Mouse (Mus musculus) gastrocnemius, adult 18-20 months (tissue): ENCODE data around the gene Hadhb. TPM values are rescaled to one million over a fixed set of nuclear protein-coding genes. Genes with fewer than 3 reads are reported as not detected.
A peak's percentile ranks its signal among the peaks of the same experiment; 100 is the strongest.

Experiments
- DNase-seq: peaks from one replicate; pipeline ENCODE4 v3.0.0; 2021; ENCODE audit warnings: low spot score
- total RNA-seq, 2 experiments: library from RNA; stranded (reverse); gene quantifications; 2 replicates each; pipeline ENCODE4 v1.2.3; 2021

Hadhb gene
- total RNA-seq, 2 experiments from 2014 or later = 403 to 518 TPM

DNA sequence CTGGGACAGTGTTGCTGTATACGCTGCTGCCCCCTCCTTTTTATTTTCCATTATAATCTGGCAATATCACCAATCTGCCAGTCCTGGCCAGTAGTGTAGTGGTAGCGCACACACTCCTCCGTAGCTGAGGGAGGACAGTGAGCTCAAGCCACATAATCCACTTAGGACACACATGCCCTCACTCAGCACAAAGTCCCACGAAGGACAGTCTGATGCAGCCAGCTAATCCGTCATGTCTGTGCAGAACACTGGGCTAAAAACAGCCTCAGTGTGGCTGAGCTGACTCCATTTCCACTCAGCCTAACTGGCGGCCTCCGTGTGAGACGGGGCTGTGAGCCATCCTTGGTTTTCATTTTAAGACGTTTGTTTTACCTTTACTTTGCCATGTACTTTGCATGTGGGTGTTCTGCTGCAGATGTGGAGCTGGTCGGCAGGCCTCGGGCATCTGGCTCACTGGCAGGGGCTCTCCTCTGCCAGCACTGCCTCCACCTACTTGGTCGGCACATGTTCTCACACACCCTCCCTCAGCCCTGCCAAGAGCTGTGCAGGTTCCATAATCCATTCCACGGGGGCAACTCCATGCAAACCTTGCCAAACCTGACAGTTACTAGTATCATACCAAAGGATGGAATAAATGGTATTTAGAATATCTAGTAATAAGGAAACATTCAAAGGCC, 27.0 kb upstream of the Hadhb start:
- no peak for DNase-seq

DNA sequence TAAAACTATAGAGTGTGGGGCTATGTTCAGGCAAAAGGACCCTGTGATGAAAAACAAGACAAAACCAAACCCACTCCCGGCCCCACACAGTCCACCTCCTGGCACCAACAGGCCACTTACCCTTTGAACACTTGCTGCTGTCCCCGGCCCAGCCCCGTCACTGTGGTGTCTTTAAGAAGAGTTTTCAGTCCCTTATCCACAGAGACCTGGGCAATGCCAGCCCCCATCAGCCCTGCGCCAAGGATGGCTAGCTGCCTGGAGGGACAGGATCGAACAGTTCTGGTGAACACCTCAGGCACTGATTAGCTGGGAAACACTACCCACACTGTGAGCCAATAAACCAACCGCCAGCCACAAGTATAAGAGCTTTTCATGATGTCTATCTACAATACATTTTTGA, 26.4 kb upstream of the Hadhb start:
- no peak for DNase-seq

DNA sequence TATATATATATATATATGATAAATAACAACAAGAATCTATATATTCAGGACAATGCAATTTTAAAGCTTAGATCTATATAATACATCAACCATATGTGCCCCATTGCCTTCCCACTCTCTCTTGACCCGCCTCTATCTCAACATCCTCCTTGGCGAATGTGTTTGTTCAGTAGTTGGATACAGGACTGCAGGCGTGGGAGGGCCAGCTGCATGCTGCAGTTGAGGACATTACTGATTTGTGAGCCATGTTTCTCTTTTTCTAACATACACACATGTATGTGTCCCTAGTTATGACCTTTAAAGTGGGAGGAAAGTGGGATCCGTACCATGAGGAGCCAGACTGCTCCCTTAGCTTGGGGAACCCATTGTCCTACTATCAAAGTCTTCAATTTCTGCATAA, 23.8 kb upstream of the Hadhb start:
- DNase-seq = no peak

DNA sequence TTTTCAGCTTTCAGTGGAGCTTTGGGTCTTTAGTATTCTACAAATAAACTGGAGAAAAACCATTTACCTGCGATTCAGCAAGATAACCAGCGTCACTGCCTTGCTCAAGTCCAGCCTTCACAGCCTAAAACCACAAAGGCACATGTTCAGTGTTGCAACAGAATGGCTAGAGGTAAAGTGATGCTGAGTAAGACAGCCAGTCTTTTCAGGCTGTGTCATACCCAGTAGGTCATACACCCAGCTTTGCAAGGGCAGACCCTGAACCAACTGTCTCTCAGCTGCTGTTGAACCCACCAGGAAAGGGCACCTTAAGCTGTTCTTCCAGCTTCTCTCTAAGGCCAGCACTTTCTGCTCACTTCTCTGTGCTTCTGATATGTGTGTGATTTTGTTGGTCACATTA, 22.9 kb upstream of the Hadhb start:
- DNase-seq = no peak

DNA sequence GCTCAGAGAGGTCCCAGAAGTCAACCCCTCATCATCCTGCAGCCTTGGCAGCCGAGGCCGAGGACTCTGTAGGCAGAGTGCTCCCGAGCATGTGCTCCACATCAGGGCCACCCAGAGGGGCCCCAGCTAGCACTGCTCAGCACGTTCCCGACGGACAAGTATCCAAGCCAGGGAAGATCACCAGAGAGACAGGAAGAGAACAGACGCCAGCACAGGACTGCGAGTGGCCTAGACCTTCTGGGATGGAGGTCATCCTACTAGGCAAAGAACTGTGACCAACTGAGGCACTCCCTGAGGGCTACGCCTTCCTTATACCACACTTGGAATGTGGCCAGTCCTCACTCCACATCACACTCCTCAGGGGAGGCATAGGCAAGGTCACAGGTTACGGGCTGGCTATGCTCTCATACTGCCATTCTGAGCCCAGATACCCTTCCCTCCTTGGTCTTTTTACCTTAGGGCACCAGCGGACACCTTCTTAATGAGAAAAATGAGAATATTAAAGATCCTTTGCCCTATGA, 19.3 kb upstream of the Hadhb start:
- no peak for DNase-seq

DNA sequence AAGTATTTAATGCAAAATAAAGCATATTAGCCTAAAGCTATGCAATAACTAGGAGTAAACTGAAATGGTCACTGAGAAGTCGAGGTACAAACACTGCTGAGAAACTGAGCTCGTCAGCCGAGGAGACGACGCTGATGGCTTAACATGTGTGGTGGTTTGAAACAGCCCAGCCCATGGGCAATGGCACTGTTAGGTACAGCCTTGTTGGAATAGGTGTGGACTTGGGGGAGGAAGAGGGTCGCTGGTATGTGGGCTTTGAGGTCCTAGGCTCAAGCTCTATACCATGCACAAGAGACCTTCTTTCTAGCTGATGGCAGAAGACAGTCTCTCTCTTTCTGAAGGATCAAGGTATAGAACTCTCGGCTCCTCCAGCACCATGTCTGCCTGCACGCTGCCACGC, 17.8 kb upstream of the Hadhb start:
- no peak for DNase-seq

DNA sequence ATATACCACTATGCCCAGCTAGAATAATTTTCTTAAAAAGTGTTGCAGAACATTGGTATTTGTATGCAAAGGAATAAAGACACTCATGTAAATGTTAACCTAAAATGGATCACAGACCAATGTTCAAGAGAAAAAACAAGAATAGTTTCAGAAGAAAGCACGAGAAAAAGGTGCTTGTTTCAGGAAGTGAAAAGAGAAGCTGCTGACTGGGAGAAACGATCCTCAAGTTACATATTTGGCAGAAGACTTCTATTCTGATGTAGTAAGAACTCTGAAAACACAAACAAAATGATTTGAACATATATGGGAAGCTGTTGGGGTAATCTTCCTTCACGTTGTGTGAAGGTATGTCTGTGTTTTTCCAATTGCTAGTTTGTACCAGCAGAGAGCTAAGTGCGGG, 16.9 kb upstream of the Hadhb start:
- no peak for DNase-seq

DNA sequence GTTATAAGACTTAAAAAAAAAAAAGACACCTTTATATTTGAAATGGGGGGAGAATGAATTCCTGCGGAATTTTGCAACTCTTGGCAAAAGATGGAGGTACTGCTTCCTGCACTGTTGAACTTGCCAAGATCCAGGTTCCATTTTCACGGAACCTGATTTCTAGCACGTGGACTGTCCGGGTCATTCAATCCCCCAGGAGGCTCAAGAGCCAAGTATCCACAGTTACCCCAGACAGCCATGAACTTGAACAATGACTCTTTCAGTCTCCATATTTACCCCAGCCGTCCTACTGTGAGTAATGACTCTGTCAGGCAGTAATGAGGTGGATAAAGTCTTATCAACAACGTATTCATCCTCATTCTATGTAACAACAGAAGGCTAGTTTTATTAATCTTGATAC, 8.5 kb upstream of the Hadhb start:
- no peak for DNase-seq

DNA sequence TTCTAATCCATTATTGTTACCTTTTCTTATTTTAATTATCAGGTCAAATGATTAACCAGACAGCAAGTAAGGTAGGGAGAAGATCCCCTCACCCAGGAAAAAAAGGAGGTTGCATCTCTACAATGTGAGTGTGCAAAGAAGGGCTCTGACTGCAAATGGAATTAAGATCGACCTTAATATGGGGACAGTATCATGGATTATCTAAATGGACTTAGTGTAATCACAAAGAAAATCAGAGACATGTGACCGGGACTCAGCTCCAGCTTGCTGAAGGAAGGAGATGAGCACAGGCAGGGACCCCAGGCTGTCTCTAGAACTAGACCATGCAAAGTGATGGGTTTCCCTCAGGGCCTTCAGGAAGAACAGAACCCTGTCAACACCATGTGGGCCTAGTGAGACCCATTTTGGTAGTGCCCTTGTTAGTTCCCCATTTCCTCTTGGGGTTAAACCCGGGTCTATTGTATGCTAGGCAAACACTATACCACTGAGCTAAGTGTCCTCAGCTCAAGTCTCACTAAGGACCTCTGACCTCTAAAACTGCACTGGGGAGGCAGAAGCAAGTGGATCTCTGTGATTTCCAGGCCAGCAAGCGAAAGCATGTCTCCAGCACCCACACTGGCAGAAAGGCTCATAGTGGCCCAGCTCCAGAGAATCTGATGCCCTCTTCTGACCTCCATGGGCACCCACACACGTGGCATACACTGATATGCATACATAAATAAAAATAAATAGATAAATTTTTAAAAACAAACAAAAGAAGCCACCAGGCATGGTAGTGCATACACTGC, 6.7 kb upstream of the Hadhb start:
- DNase-seq = no peak

DNA sequence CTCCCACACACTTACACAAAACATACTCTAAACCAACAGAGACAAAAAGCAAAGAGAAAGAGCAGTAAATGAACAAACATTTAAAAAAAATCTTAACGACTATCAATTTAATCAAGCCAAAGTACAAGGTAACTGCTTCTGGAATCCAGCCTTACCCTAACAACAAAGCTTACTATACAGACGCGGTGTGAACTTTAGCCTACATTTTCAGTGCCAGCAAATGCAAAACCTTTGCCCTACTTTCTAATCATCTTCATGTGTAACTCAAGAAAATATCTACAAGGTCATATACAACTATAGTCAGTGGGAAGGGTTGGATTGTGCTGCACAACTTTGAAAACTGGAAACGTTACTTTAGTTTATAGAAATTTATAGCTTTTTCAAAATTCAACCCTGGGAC, 3.0 kb upstream of the Hadhb start:
- no peak for DNase-seq

DNA sequence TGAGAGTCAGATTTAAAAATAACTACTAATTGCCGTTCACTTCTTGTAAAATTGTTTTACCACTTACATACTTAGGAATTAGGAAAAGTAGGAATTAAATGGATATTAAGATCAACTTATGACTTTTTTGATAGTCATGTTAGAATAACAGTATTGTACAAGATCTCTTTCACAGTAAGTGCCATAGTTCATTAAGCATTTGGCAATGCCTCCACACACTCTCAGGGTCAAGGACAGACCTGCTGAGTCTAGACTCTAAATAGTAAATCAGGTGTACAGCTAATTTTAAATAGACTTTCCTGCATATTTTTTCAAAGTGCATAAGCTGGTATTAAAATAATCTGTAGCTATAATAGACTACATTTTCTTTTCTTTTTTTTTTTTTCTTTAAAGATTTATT, 2.6 kb upstream of the Hadhb start:
- DNase-seq = no peak

DNA sequence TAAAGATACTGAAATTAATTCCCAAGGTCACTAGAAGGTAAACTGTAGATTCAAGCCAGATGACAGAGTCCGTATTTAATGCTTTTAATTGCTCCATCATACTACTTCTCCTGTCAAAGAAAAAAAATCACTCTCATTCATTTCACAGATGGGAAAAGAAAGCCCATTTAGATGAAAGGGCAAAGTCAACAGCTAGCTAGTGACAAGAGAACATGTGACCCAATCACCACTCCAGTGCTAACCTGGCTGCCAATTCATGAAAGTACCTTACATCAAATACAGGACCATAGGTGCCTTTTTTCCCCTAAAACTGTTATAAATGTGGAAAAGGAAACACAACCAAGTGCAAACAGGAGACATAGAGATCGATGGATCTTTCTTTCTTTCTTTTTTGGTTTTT, 1.8 kb upstream of the Hadhb start:
- DNase-seq = no peak

DNA sequence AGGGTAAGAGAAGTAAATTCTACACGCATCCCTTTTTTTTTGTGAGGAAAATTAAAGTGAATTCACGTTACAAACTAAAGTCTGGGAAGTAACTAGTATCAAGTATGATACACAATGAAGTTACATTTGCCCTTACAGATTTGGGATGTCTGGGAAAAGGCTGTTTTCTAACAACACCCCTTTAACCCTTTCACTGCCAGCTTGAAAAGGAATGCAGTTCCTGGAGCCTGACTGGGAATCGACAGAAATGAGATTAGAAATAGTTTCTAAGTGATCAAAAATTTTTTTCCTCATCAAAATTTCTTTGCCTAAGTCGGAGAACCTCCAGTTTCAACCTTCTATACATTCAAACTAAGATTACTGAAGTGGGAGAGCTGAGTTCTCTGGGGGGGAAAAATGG, 1.0 kb upstream of the Hadhb start:
- DNase-seq = no peak

DNA sequence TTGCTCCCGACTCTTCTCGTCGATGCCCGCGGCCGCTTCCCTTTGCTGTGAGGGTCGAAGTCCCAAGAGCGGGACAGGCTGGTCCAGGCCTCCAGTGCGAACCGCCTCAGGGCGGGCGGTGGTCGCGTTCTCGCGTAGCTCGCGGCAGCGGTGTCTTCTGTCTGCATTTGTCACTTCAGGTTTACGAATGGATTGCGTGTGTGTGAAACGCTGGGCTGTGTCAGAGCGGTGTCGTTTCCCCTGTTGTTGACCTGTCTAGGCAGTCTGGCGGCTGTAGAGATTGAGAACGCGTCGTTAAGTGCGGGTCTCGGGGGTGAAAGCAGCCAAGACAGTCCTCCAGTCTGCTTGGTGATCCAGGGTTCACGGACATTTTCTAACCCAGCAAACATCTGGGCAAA, 346 bp downstream of the Hadhb start:
- DNase-seq = no peak

DNA sequence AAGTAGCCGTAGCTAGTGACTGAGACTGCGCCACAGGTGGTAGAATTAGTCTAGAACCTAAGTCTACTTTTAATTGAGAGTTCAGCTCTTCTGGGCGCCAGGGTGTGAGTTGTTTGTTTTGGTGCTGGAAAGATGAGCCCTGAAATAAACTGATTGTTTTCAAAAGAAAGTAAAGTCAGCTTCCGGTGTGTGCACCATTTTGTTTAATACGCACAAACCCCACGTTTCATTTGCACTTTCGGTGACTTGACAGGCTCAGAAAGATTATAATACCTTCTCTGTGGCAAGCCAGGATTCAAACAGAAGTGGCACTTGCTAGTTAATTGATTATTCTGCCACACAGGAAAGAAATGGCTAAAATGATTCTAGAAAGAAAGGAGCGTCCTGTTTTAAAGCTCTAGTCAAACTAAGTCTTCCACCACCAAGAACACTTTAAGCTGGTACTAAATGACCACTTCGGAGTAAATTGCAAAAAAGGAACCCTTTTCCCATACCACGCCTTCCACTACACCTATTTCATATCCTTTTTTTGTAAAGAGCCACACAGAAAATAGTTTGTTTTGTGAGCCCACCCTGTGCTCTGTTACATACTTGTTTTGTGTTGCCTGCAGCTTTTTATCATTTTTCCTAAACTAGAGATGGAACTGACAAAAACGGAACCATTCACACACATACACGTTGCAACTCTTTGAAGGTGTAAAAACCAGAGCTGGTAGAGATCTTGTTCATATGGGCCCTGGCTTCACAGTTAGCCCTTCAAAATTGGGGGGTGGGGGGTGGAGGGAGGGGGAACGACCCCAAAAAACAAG, 977 bp downstream of the Hadhb start:
- DNase-seq = no peak

DNA sequence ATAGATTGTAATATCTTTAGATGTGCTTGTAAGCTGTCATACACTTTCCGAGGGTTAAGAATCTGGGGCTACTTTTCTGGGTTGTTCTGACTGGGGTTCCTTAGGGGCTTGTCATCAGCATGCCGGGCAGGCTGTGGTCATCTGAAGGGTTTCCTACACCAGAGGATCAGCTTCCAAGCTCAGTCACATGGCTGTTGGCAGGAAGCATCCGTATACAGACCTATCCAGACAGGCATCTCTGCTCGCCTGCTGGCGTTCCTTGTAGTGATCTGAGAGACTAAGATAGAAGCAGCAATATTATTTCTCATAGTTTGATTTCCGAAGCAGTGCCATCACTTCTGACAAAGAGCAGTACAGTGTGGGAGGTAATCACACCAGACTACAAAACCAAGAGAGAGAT, 4.6 kb downstream of the Hadhb start:
- peak; percentile 80 for DNase-seq

DNA sequence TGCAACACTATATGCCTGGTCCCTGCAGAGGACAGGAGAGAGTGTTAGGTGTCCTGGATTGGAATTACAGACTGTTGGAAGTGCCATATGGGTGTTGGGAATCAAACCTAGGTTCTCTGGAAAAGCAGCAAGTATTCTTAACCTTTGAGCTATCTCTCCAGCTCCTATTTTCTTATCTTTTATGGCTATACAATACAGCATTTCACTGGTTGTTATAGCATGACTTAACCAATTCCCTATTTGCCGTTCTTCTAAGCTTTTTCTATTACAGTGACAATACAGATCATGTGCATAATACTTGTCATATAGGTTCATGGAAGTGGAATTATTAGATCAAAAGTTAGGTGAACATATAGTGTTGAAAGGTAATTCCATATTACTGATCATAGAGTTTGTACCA, 6.8 kb downstream of the Hadhb start:
- DNase-seq = no peak

DNA sequence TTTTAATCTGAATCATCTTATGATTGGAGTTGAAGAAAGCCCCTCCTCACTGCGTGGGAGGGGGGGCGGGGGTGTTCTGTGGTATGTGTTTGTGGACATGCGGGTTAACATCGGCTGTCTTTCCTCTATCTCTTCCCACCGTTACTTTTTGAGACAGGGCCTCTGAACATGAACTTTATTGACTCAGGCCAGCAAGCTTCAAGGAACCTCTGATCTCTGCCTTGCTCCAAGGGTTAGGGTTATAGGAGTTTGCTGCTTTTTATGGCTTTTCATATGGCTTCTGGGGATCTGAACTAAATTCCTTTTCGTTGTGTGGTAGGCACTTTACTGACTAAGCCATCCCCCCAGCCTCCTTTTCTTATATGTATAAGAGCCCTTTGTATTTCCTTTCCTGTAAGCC, 7.3 kb downstream of the Hadhb start:
- no peak for DNase-seq

DNA sequence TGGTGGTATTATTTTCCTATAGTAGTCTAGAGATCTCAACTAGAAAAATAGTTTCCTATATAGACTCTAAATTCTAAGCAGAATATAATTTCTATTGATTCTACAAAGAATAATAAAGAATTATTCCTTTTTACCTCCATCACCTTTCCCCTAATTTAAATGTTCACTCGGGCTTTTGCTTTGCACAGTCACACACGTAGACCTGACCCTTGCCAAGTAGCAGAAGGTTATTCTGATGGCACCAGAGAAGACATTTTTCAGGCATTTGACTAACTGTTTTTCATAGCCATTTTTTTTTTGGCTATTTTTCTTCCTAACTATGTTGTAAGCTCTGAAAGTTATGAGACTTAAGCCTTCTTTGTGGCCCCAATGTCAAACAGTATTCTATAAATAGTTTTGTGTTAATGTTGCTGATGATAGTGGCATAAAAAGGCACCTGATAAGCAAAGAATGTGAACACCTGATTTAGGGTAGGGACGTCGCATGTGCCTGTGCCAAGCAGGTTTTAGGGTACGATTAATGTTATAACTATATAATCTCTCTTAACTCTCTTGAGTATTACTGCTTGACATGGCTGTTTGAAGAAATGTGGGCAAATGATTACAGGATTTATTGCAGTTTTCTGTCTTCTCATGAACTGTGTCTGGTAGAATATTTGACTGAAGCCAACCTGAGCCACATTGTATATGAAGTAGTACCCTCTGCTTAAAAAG, 10.3 kb downstream of the Hadhb start:
- no peak for DNase-seq

DNA sequence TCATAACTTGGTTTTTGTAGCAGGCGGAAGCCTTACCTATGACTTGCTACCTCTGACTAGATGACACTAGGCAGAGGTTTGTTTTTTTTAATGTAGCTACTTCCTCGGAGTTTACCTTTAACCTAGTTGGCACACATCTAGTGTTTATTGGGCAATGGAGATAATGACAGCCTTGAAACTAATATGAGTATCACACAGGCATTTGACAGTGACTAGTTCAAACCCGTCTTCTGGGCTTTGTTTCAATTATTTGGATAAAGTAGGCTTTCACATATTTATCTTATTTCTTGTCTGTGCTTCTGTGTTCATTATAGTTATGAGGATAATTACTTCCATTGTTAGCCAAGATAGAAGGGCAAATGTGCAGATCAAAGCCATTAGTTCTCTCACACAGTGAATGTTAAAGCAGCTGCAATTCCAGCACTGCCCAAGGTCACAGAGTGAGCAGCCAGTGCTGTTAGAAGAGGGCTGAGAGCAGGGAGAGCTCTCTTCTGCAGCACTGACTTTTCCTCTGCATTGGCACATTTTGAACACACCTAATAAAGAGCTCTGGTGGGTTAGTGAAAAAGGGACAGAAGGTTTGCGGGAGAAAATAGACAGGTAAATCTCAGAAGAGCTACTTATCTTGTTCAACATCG, 15.4 kb downstream of the Hadhb start:
- no peak for DNase-seq

DNA sequence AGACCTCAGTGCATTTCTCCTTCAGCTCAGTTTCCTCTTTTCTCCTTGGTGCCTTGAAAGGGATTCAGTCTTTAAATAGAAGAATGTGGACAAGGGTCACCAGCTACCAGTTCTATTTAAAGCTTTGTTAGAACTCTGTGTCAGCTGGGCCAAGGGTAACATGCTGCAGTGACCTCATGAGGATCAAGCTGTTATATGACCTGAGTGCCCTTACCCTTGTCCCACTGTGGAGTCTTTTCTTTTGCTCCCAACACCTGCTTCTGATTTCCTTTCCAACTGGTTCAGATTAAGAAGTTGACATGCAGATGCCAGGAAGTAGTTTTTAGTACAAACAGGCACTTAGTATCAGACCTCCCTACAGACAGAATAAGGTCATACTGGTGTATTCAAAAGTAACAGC, 17.1 kb downstream of the Hadhb start:
- DNase-seq = peak; percentile 44
